Mouse (Mus musculus) retina, postnatal 7 days (tissue): ENCODE data around the gene Kndc1.

Experiments
- DNase-seq: peaks from one replicate; pipeline ENCODE4 v3.0.0-alpha.2; 2012; ENCODE audit warnings: low read depth, low spot score

The Kndc1 gene

DNA sequence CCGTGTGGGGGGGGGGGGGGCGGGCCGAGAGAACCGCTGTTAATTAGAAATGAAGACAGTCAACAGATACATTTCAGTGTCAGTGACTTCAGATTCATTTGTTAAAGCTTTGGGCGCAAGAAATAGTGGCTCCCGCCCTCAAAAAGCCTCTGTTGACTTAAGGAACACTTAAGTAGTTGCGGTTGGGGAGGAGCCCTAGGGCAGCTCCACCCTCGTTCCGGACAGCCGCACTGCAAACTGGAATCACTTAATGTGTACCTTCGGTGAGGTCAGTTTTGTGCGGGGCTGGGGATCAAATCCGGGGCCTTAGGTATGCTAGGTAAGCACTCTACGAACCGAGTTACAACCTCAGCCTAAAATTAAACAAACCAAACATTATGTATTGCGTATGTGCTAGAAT is 56.6 kb downstream of the Kndc1 start:
- no peak for DNase-seq

DNA sequence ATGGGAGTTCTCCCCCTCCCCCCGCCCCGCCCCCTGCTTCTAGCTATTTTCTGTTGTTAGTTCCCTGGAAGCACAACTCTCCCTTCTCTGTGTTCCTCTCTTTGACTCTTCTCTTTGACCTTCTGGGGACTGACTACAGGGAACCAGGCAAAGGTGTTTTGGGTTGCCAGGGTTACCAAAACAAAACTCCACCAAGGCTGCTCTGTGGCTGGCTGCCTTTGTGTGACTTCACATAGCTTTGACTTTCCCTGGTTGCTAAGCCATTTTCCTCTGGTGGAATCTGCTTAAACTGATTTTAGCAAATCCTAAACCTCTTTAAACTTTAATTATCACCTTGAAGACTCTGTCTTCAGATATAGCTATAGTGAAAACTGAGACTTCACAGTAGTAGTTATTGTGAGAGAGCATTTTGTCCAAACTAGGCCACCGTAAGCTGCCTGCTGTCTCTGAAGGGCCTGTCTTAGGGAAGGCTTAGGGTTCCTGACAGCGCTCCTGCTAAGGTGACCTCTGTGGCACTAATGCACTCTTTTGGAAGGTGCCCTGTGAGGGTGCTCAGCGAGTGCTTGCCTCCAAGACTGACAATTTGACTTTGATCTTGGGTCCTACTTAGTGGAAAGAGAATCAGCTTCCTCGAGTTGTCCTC is 57.6 kb downstream of the Kndc1 start:
- no peak for DNase-seq

- no peak for DNase-seq
These were observed 61.0 kb downstream of the Kndc1 start for GRCm38 (mm10) chr7:139955505-139955904.

DNA sequence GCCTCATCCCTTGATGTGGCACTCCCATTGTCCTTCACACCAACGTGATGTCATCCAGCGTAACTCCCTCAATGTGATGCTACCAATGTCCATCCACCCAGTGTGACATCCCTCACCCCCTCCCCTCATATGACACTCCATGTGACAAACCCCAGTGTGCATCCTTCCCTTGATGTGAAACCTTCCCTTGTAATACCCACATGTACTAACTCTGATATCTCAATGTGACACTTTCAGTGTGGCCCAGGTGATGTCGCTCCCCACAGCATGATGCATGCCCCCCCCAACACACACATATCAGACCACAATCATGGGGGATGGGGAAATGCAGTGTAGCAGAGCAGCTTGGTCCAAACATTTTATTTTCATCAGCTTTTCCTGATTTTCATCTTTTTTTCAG is 62.2 kb downstream of the Kndc1 start:
- no peak for DNase-seq

- DNase-seq = no peak
These were observed 62.9 kb downstream of the Kndc1 start for GRCm38 (mm10) chr7:139957437-139957836.

- DNase-seq = no peak
These were observed 63.5 kb downstream of the Kndc1 start for GRCm38 (mm10) chr7:139957958-139958357.

GRCm38 (mm10) chr7:139961141-139961540 is 66.6 kb downstream of the Kndc1 start:
- DNase-seq = no peak

GRCm38 (mm10) chr7:139963814-139964213 is 69.3 kb downstream of the Kndc1 start:
- DNase-seq = no peak

DNA sequence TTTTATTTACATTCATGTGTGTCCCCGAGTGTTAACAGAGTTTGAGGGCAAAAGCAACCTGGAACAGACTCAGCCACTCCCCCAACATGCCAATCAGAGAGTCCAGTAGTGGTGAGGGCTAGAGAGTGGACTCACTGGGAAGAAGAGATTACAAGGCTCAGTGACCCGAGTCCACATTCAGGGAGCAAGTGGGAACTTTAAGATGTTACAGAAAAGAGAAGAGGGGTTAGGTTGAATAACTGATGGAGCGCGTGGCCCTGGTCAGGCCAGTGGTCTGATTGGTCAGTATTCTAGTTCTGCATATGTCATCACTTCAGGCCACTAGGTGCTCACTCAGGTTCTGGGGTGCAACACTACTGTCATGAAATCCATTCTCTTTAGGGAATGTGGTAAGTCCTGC is 72.7 kb downstream of the Kndc1 start:
- DNase-seq = no peak

DNA sequence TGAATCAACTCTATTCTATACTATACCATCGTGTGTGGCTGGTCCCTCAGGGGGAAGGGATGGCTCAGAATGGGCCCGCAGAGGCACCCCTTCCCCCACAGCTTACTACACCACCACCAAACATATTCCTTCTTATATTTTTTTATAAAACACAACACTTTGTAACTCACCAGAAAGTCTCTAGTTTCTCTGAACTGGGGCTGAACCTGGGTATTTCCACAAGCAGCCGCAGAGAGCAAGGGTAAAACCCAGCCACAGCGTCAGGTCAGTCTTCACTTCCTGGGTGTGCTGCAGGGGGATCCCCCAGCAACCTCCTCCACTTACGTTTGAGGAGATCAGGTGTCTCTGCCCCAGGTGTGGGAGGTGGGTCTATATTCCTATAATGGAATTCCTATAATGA is 73.9 kb downstream of the Kndc1 start:
- DNase-seq = no peak

- peak; percentile 74 for DNase-seq
These were observed 75.0 kb downstream of the Kndc1 start for GRCm38 (mm10) chr7:139969348-139970130.

DNA sequence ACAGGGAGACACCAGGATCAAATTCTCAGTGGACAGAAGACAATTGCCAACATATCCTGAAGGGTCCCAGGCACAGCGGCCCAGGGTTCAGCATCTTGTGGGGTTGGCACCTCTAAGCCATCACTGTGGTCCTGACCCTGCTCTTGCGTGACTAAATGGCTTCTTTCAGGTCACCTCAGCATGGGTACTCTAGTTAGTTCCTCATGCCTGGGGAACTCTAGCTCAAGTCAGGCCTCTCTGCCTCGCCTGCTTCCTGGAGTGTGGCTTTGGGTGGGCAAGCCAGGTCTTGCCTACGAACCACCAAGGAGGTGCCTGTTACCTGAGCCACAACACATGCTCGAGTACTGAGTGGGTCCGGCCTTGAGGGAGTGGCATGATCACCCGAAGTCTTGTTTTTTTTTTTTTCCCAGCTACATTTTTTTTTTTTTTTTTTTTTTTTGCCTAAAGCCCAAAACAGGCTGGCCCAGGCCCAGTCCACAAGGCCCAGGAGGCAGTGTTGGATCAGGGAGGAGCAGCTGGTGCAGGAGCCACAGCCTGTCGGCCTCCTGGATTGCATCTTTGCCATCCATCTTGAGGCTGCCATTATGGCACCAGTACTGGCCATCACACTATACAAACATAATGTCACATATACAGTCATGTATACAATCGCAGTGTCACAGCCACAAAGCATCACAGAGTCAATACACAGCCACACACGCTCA is 75.9 kb downstream of the Kndc1 start:
- DNase-seq = no peak

GRCm38 (mm10) chr7:139970979-139971378 is 76.5 kb downstream of the Kndc1 start:
- DNase-seq = no peak

- DNase-seq = no peak
These were observed 76.9 kb downstream of the Kndc1 start for GRCm38 (mm10) chr7:139971436-139971835.

GRCm38 (mm10) chr7:139972923-139973331 is 78.4 kb downstream of the Kndc1 start:
- no peak for DNase-seq

DNA sequence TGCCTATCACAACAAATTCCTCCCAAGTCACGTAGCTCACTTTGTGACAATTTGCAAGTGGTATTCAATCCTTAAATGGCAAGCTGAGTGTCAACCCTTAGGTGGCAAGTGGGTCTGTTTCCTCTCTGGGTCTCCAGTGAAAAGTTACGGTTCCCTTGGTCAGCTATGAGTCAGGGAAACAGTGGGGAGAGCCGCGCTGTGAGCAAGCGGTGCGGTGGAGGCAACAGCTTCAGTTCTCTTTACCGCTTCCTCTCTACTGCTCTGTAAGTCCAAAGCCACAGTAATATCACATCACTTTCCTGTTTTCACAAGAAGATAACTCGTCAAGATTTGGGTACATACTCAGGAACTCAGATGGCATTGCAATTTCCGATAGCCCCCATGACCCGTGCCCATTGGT is 79.8 kb downstream of the Kndc1 start:
- no peak for DNase-seq

DNA sequence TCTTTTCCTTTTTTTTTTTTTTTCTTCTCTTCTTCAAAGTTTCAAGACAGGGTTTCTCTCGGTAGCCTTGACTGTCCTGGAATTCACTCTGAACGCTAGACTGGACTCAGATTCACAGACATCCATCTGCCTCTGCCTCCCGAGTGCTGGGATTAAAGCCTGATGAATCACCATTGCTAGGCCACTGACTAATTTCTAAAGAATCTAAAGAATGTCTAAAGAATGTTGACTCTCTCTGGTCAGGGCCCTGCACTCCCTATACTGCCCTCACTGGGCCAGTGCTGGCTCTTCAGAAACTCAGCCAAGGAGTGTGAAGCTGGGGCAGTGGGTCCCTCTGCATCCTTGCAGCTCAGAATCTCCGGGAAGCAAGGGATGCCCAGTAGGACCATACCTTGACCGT is 81.0 kb downstream of the Kndc1 start:
- DNase-seq = no peak

- DNase-seq = peak; percentile 52
These were observed 83.9 kb downstream of the Kndc1 start, which contains the start of gene 6430531B16Rik for GRCm38 (mm10) chr7:139978278-139978892. Gene 6430531B16Rik, minus strand, starts transcription at chr7:139978755.

DNA sequence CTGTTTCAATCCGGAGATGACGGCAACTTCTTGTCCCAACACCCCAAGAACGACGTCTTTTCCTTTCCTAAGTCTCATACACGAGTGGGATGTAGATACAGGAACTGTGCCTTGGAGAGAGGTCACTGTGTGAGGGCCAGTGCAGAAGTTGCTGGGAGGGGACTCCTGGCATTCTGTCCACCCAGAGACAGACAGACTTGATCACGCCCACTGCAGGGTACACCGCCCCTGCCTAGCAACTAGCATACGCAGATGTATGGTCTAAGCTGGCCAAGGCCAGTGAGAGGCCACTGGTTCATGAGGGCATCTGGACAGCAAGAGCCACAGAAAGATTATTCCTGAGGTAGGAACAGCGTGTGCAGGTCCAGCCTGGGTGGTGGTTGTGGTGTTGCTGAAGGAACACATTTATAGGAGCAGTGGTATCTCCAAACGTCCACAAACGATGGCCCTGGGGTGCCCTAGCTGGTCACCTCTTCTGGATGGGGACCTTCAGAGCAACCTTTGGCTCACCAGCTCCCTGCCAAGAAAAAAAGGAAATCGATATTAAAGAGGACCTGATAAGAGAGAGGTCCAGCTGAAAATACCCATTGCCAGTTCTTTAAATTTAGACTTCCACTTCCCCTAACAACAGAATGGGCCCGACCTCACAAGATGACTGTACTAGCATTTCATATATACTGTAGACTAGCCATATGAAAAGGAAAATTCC is 84.7 kb downstream of the Kndc1 start:
- DNase-seq = no peak

DNA sequence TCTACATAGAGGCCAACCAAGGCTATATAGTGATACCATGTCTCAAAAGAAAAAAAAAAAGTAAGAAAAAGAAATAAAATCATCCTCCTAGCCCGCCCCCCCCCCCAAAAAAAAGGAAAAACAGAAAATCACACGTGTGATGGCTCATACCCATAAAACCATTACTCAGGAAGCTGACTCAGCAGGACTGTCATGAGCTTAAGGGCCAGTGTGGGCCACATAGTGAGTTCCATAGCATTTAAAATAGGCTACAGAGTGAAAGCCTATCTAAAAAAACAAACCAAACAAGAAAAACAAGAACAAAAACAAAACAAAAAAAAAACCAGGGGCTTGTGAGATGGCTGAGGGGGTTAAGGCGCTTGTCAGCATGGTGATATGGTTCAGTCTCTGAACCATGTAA is 86.3 kb downstream of the Kndc1 start:
- DNase-seq = no peak

DNA sequence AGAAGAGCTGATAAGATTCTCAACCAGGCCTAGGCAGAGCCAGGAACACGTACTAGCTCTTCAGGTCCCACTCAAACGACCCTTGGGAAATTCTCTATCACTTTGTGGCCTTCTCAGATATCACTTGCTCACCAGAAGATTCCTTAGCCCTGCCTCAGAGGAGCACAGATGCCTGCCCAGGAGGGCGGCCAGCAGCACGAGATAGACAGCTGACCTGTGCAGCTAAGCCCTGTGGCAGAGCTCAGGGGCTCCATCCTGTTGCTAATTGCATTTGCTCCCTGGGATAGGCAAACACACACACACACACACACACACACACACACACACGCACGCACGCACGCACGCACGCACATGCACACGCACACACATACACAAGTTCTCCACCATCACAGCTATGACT is 87.6 kb downstream of the Kndc1 start:
- no peak for DNase-seq

GRCm38 (mm10) chr7:139984505-139984904 is 90.0 kb downstream of the Kndc1 start:
- no peak for DNase-seq
